Mouse (Mus musculus) ovary, postnatal 14 days (tissue): ENCODE measurements at regions not wholly inside any gene's neighbourhood (a gene's known extent, or its start where the extent isn't known, plus 50 kb on each side); places are given as distances from the start of the nearest gene placed in this dataset.

ENCODE experiments used
- DNase-seq: peaks from one replicate; pipeline ENCODE4 v3.0.0; 2022; ENCODE audit warnings: low spot score

DNA sequence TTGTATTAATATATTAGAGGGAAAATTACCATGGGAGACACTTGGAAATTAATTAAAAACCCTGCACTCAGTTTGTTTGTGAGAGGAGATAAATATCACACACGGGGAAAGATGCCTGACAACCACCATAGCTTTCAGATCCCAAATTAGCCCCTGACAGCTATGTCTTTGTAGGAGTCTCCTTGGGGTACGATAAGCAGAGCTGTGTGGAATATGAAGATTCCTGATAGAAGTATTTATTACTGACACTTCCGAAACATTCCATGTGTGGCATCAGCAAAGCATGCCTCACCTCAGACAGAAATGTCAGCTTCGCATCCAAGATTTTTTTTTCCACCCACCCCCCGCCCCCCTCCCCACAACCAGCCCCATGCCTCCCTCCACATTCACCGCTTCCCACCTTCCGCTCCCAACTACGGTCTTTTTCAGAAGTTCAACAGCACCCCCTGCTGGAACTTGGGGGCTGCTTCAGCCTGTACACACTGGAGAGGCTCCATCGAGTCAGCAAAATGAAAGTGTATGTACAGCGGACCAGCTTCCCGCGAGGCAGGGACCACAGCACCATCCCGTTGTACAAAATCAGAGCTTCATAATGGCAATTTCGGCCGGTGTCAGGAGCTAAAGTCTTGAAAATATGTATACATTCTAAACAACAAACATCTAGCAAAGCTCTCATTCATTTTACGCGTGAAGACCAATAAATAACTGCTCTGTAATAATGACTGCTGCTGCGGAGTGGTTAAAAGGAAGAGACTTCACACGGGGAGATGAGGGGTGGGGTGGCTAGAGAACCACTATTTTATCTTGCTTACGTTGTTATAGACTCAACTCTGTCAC lies 66.7 kb downstream of the Rwdd3 start:
- peak; percentile 71 for DNase-seq

DNA sequence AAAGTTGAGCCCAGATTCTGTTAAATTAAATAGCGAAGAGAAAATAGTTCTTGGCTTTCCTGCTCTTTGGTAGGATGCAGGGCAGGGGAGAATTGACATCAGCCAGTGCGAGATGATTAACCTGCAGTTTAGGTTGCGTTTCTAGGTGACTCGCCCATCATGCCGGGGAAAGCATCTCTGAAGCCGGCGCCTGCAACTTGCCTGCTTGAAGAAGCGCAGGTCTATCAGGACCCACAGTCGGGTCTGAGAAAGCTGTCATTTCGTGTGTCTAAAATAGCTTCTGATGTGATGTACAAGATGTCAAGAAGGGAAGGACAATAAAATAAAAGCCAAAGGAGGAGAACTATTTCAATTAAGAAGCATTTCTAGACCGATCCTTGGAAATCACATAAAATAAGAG lies 68.6 kb downstream of the Rwdd3 start:
- DNase-seq: no peak

GRCm38 (mm10) chr3:121102120-121102519 lies 69.4 kb downstream of the Rwdd3 start:
- DNase-seq: no peak

DNA sequence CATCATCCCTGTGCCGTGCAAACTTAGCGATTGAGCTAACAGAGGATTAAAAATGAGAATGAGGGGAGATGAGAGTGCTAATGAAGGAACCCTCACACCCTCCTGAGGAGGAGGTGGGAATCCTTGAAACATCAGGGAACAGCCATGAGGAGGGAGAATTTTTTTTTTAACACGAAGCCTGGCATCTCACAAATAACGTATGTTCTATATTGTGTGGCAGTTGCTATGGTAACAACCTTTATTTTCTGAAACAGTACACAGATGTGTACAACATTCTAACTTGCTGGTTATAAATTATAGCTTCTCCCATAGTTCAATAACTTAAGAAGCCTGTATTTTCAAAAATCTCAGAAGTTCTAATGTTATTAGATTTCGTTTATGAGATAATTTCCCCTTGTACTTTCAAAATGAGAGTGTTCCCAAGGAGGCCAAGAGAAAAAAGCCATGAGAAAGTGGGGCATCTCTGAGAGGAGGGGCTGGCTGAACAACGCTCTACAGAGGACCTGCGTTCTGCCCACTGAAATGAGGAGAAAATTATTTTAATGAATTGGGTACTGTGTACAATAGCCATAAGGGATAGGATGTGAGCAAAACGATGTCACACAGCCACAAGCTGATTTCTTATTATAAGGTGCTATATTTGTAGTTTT lies 71.2 kb downstream of the Rwdd3 start:
- DNase-seq: no peak

DNA sequence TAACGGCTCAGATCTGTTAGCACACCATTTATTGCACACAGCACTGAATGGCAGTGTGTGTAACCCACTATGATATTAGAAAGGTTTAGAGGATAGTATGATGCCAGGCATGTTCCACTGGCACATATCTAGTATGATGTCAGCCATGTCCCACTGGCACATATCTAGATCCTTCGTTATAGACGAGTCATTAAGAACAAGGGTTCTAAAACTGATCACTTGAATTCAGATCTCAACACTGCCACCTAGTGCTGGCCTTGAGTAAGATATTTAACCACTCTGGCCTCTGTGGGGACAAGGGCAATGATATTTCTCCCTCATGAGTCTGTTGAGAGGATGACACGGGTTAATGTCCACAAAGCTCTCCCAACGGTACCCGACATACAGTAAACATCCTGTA lies 78.0 kb downstream of the Rwdd3 start:
- peak; percentile 14 for DNase-seq

- DNase-seq: no peak
These were observed 82.8 kb downstream of the Rwdd3 start for GRCm38 (mm10) chr3:121088724-121089123.

GRCm38 (mm10) chr3:121068676-121069075 lies 102.8 kb downstream of the Rwdd3 start:
- DNase-seq: no peak

- DNase-seq: no peak
These were observed 135.5 kb downstream of the Rwdd3 start for GRCm38 (mm10) chr3:121035904-121036549.

DNA sequence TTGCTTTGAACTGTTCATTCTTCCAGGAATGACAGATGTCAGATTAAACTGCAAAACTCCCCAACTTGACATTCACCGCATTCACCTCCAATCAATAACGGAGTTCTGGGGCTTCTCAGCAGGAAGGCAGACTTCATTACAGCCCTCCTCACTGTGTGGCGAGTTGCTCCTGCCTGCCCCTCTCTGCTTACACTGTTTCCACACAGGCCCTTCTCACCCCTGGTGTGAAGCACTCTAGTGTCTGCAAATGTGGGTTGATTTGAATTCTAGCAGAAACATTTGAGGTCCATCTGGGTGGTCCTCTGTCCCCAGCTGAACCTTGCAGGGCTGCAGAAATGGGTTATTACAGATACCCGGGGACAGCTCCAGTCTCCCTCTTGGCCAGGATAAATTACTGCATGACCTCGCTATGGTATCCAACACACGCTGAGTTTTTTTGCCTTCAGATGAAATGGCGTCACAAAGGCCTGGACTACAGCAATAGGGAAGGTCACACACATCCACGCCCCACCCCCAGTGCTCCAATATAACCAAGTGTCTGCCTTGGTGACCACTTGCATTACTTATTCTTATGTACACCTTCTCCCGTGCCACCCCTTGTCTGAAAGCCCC lies 145.8 kb downstream of the Rwdd3 start:
- no peak for DNase-seq

- no peak for DNase-seq
These were observed 146.7 kb downstream of the Rwdd3 start for GRCm38 (mm10) chr3:121024810-121025209.

GRCm38 (mm10) chr3:121021126-121021848 lies 150.2 kb downstream of the Rwdd3 start:
- no peak for DNase-seq

DNA sequence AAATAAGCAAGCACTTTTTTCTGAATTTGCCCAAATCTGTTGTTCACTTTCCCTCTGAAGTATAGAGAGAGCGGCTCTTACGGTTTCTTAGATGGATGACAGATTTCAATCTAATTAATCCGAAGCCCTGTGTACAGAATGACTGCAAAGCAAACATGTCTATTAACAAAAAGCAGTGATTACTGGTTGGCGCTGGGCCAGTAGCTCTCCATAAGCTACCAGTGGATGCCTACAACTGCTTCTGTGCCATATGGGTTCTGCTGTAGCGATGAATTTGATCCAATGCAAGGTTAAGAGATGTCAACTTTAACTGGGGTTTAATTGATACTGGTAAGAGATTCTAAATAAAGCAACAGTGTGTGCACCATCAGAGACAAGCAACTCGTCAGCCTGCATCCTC lies 162.3 kb downstream of the Rwdd3 start:
- no peak for DNase-seq

DNA sequence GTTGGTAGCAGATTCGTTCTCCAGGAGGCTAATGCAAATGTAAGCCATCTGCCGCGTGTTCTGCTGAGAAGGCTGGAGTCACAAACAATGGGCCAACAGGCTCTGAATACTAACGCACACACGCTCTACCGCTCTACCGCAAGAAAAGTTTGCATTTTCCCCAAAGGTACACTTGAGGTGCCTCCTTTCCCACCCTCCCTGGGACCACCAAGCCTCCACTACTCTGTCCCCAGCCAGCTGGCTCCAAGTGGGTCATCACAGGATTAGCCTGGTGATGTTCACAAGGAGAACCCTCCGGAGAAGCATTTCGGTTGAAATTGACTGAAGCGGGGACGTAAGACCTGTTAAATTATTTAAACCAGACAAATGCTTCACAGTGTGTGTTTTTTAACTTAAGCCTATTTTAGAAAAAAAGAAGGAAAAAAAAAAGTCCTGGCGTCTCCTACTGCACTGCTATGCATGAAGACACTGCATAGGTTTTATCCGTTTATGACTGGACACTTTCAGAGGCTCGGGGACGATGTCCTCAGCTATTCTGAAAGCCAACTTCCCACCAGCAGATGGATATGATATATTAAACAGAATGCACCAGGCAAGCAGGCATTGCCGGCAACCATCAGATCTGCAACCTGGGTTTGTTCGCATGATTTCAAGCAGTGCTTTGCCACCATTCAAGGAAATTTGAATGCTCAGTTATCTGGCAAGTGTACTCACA lies 187.8 kb downstream of the Rwdd3 start:
- no peak for DNase-seq

DNA sequence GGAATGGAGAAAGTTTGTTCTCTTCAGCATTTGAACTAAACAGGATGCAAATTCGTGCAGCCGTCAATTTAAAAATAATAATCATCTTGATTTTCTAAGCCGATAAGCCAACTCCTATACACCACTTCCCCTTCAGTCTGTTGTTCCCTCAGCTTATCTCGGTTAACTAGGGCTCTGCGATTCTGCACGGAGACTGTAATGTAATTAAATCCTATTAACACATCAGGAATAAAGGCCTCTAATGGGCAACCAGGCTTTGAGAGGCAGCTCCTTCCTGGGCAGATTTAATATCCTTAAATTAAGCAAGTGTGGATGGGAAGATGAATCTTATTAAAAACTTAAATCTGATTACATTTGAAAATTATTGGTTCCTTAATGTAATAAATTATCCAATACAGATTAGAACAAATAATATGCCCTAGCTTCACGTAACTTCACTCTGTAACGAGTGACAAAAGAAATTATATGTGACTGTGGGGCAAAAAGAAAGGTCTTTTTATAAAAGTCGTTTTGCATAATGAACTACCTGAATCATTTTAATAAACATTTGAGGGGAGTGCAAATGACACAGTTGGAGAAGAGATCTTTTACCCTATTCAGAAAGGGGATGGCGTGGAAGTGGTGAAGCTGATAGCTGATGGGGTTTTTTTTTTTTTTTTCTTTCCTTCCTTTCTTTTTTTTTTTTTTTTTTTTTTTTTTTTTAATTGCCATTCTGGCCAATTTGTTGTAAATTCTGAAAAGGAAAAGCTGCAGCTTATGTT lies 188.5 kb downstream of the Rwdd3 start:
- DNase-seq: no peak

GRCm38 (mm10) chr3:120982218-120982617 lies 189.3 kb downstream of the Rwdd3 start:
- no peak for DNase-seq

GRCm38 (mm10) chr3:120970746-120971466 lies 200.6 kb downstream of the Rwdd3 start:
- no peak for DNase-seq

DNA sequence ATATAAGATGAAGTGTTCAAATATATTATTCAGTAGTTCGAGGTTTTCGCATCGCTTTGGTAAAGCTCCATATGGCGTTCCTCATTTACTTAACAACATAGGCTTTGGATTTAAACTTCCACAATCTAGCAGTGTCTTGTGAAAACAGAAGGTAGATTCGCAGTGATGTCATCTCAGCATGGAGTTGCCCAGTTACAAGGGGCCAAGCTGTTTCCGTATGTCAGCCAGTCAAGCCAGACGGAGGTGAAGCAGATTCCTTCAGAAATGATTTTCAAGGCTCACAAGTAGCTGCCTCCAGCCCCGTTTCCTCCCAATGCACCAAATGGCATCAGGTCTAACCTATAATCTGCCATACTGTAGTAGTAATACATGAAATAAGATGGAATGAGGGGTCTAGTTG lies 224.6 kb downstream of the Rwdd3 start:
- no peak for DNase-seq

GRCm38 (mm10) chr3:120934401-120934800 lies 237.1 kb downstream of the Rwdd3 start:
- no peak for DNase-seq

- DNase-seq: no peak
These were observed 251.1 kb downstream of the Rwdd3 start for GRCm38 (mm10) chr3:120920351-120920750.

DNA sequence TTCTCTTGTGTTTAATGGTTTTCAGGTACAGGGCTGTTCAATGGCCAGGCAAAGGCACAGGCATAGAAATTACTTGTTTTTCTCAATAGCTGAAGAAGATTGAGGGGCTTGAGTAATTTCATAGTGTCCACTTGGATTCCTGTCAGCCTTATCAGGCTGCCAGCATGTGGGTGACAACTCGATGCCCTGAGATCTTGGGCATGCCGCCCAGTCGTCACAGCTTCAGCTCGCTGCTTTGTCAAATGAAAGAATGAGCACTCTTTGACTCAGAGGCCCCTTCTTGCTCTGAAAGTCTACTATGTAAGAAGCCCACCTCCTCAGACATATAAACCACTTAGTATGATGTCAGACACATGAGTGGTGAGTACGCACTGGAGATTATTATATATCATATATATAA lies 272.6 kb downstream of the Rwdd3 start:
- DNase-seq: no peak
